Mouse (Mus musculus) small intestine, adult 2 months (tissue): Measurements from ENCODE around the gene Ccdc115.

ENCODE experiments used
- CTCF ChIP-seq: fragments of 200-500 bp; IDR thresholded peaks from 2 replicates; pipeline ENCODE4 v1.5.1; 2012; ENCODE audit warnings: low read depth, mild to moderate bottlenecking, control low read depth, inconsistent platforms, low read length, moderate library complexity, mixed read lengths; ENCODE audit not compliant: insufficient replicate concordance, insufficient read length; ENCODE audit errors: extremely low read depth
- POLR2A ChIP-seq: fragments of 200-500 bp; IDR thresholded peaks from 2 replicates; pipeline ENCODE4 v1.6.1; 2012; ENCODE audit warnings: low read depth, mild to moderate bottlenecking, control low read depth, inconsistent platforms, low read length, moderate library complexity

- no peak for TF ChIP-seq POLR2A
- no peak for TF ChIP-seq CTCF
Measured at GRCm38 (mm10) chr1:34399182-34399953, 40.1 kb downstream of the Ccdc115 start.
